Mouse (Mus musculus) liver, postnatal 0 days (tissue): ENCODE data around the gene Fam83e.

Experiments used
- CTCF ChIP-seq: sonication (generic); IDR thresholded peaks from 2 replicates; pipeline ENCODE4 v1.5.1; 2016; ENCODE audit warnings: antibody characterized with exemption, low read depth
- EP300 ChIP-seq: IDR thresholded peaks from 2 replicates; pipeline ENCODE4 v1.6.1; 2016; ENCODE audit warnings: antibody characterized with exemption, low read depth, mild to moderate bottlenecking

DNA sequence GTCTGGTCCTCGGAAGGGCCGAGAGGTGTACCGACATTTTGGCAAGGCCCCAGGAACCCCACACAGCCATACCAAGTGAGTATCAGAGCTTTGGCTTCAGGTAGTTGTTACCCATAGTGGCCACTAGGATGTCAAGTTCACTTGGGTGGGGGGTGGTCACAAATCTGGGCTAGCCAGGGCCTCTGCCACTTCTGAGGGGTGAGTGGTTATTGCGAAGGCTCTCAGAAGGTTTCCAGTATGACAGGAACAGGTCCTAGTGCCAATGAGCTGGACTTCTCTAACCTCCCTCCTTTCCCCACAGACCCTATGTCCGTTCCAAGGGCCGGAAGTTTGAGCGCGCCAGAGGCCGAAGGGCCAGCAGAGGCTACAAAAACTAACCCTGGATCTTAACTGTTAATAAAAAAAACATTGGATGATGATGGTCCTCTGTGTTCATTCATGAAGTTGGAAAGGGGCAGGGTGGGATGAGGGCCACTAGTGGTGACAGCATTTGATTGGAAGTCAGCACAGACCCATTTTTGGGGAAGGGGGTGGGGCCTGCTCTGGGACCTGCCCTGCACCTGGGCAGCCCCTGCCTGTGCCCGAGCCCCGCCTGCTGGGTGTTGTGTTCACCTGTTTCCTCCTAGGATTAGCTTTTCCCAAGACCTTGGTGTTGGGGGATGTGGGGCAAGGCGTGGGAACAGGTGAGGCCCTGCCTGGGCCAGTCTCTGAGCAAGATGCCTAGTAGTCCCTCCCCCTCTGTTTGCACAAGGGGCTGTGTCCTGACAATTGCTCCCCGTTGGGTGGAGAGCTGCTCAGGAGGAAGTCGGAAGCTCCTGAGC, at the start of gene Fam83e:
- peak; percentile 34 for TF ChIP-seq CTCF
- TF ChIP-seq EP300 = no peak
